Mouse (Mus musculus) kidney, embryonic 14.5 days (tissue): ENCODE measurements around the gene Nhlh1. TPM values are rescaled to one million over a fixed set of nuclear protein-coding genes. Genes with fewer than 3 reads are reported as not detected.

Source experiments
- ATAC-seq: fragments of 200-750 bp; cut with Nextera tagmentation; 2 replicates; pipeline ENCODE4 v1.8.0; 2017; ENCODE audit warnings: moderate number of reproducible peaks, mild to moderate bottlenecking, moderate TSS enrichment, moderate library complexity; ENCODE audit not compliant: low FRiP score, low TSS enrichment
- H3K27ac ChIP-seq: fragments of 300-500 bp; sonication (generic); 2 replicates; pipeline ENCODE4 v1.5.1; 2014; ENCODE audit warnings: low read depth, mild to moderate bottlenecking, low read length, moderate library complexity, mixed read lengths
- H3K27me3 ChIP-seq: fragments of 300-500 bp; sonication (generic); 2 replicates; pipeline ENCODE4 v1.6.1; 2014; ENCODE audit warnings: mild to moderate bottlenecking, low read length; ENCODE audit not compliant: control insufficient read depth, insufficient read depth
- H3K36me3 ChIP-seq: fragments of 300-500 bp; sonication (generic); 2 replicates; pipeline ENCODE4 v1.6.1; 2014; ENCODE audit warnings: low read length, mixed read lengths; ENCODE audit not compliant: control insufficient read depth, insufficient read depth
- H3K4me1 ChIP-seq: fragments of 300-500 bp; sonication (generic); 2 replicates; pipeline ENCODE4 v1.6.1; 2014; ENCODE audit warnings: low read length, mixed read lengths; ENCODE audit not compliant: control insufficient read depth, insufficient read depth
- H3K4me2 ChIP-seq: fragments of 300-500 bp; sonication (generic); replicated peaks from 2 replicates; pipeline ENCODE4 v1.6.1; 2014; ENCODE audit warnings: low read depth, mild to moderate bottlenecking, low read length
- H3K4me3 ChIP-seq: fragments of 300-500 bp; sonication (generic); 2 replicates; pipeline ENCODE4 v1.5.1; 2014; ENCODE audit warnings: mild to moderate bottlenecking, low read length
- H3K9ac ChIP-seq: fragments of 300-500 bp; sonication (generic); 2 replicates; pipeline ENCODE4 v1.6.1; 2014; ENCODE audit warnings: low read depth, mild to moderate bottlenecking, low read length, moderate library complexity
- H3K9me3 ChIP-seq: fragments of 300-500 bp; sonication (generic); 2 replicates; pipeline ENCODE4 v1.6.1; 2016; ENCODE audit warnings: low read length; ENCODE audit not compliant: control insufficient read depth
- WGBS: fragments of 180-500 bp; shearing (Covaris S2); extraction: QIAGEN DNeasy Blood & Tissue Kit; methylation state at CpG from one replicate; pipeline ENCODE4 v1.1.7; 2014; 5-methylcytosine and 5-hydroxymethylcytosine counted together
- polyA plus RNA-seq: library from polyadenylated mRNA; unstranded; fragments of >200 nt; fragmentation: Nextera tagmentation; extraction: Ambion mirVana; gene quantifications from 2 replicates; pipeline ENCODE4 v1.2.1, GENCODE M21; 2014

Nhlh1 gene
- polyA plus RNA-seq, 1 experiment from 2014 or later: not detected

DNA sequence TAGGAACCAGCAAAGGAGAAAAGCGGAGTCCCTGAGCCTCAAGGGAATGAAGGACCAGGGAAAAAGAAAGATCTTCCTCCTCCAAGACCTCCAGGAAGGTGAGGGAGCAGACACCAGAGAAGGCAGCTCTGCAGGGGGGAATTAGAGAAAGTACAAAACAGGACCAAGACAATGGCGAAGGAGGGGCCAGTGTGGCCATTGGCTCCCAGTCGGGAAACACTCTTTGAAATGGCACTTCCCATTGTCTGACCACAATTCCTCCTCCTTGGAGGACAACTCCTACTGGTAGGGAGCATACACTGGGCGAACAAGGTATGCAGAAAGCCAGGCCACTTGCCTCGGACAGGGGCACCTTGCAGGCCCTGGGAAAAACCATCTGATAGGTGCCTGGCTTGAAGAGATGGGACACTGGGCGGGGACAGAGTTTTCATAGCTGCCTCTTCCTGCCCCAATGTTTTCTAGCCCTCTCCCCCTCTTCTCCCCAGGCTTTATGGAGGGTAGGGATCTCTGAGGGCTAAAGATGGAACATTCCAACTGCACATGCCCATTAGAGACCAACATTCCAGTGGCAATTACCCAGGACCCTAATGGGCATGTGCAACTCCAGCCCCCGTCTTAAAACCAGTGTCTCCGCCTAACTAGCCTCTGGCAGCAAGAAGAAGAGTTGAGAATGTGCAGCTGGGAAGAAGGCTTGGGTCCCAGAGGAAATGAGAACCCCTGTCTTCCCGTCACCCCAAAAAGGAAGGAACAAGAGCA is 33.1 kb downstream of the Nhlh1 start:
- H3K27me3 ChIP-seq: no peaks in the 10 kb centered on the region
- H3K4me3 ChIP-seq: no peak overlapping the region
- ATAC-seq: no peak
- WGBS: 63% methylated on average over 9 of the region's 9 CpGs
- peaks cover 6% of the 10 kb centered on the region; the same call in 1 of the 2 replicates for H3K36me3 ChIP-seq
- no peak overlapping the region for H3K9ac ChIP-seq
- no peaks in the 10 kb centered on the region for H3K9me3 ChIP-seq
- no peak overlapping the region for H3K27ac ChIP-seq
- H3K4me1 ChIP-seq: peaks cover 45% of the 10 kb centered on the region
- no peak overlapping the region; the same call in 1 of the 2 replicates for H3K4me2 ChIP-seq

DNA sequence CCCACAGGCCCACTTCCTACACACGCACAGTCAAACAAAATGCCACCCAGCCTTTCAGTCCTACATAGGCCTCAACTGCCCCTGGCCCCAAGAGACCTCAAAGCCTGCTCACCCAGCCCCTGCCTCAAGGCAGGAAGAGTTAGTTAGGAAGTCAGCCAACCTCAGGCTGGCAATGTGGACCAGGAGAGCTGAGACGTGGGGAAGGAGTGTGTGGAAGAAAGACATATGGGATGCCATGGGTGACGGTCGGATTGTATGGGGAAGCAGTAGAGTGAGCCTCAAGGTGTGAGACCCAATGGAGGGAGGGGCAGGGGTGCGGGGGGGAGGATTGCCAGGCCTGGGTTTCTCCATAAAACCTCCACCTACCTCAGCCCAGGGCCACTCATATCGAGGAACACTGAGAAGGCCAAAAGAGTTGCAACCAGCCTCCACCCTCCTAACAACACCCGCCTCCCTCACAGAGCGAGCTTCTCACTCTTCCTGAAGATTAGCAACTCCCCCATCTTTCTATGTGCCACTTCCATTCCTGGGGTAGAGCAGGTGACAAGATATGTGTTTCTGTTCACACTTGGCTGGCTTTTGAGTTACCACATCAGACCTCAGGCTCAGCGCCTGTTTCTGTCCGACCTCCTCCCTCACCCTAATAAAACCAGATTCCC is 37.4 kb downstream of the Nhlh1 start:
- H3K9me3 ChIP-seq: no peaks in the 10 kb centered on the region
- peaks cover 6% of the 10 kb centered on the region; the same call in 1 of the 2 replicates for H3K36me3 ChIP-seq
- no peak overlapping the region for H3K9ac ChIP-seq
- no peak overlapping the region for H3K4me2 ChIP-seq
- H3K27ac ChIP-seq: no peak overlapping the region
- peaks cover 44% of the 10 kb centered on the region for H3K4me1 ChIP-seq
- WGBS: 43% methylated on average over 10 of the region's 10 CpGs
- ATAC-seq: 0 out of 2 replicates have a peak, but pooled peaks have one; percentile 11
- no peak overlapping the region for H3K4me3 ChIP-seq
- no peaks in the 10 kb centered on the region for H3K27me3 ChIP-seq

DNA sequence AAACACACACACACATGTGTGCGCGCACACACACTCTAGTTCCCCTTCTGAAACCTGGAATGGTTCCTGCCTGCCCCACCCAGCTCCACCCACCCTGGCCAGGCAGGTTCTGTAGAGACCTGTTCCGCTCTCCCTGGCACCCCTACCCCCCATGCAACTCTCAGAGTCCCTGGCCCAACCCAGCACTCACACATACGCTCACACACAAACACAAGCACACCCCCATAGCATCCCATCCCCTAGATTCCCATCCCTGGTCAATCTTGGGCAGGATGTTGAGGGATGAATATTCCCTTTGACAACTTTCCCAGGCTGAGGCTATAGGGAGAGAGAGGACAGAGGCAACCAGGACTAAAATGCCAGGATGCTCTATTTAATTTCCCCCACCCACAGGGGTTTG is 38.0 kb downstream of the Nhlh1 start:
- Histone ChIP-seq H3K4me2 (no peak overlapping the region), H3K9ac (no peak overlapping the region), H3K27me3 (no peaks in the 10 kb centered on the region), H3K27ac (no peak overlapping the region), H3K9me3 (no peaks in the 10 kb centered on the region), H3K4me1 (peaks cover 38% of the 10 kb centered on the region), H3K36me3 (peaks cover 6% of the 10 kb centered on the region; the same call in 1 of the 2 replicates), H3K4me3 (no peak overlapping the region)
- ATAC-seq: no peak
- 92% methylated on average over 4 of the region's 4 CpGs for WGBS

DNA sequence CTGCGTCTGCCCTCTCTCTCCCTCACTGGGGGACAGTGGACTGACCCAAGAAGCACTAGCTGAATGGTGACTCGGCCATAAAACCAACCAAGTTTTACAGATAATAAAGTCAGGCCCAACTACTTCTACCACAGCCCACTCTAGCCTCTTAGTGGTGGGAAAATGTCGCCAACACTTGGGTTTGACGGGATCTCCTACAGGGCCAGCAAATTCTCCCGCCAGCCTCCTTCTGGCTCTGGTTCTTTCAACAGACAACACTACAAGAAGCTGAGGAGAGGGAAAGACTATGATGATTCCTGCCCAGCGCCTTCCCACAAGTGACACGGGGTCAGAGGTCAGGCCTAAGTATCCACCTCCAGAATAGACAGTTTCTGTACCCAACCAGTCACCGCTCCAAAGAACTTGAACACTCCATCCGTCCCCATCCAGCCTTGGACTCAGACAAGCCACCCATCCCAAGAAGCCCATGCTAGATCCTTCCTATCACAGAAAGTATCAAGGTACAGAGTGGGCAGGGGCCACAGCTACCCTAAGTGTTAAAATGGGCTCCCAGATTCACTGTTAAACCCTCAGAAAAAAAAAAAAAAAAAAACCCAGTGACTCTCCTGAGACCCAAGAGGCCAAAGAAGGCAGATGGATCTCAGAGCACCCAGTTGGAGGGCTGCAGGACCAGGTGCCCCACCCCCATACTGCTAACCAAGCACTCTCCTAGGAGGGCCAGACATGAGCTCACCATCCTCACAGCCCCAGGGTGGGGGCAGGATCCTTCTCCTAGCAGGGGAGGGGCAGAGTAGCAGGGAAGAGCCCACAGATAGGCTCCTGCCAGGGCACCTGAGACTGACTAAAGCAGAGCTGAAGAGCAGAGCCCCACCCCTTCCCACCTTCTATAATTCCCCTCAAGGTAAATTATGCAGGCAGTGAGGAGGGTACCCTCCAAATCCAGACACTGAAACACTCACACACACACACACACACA is 38.7 kb downstream of the Nhlh1 start:
- 81% methylated on average over 9 of the region's 9 CpGs for WGBS
- H3K36me3 ChIP-seq: 0 out of 2 replicates have a peak, but pooled peaks cover 2% of the 10 kb centered on the region
- no peak for ATAC-seq
- no peaks in the 10 kb centered on the region for H3K27me3 ChIP-seq
- H3K4me2 ChIP-seq: no peak overlapping the region
- H3K4me1 ChIP-seq: peaks cover 32% of the 10 kb centered on the region
- no peak overlapping the region for H3K9ac ChIP-seq
- no peak overlapping the region for H3K27ac ChIP-seq
- no peak overlapping the region for H3K4me3 ChIP-seq
- no peaks in the 10 kb centered on the region for H3K9me3 ChIP-seq

DNA sequence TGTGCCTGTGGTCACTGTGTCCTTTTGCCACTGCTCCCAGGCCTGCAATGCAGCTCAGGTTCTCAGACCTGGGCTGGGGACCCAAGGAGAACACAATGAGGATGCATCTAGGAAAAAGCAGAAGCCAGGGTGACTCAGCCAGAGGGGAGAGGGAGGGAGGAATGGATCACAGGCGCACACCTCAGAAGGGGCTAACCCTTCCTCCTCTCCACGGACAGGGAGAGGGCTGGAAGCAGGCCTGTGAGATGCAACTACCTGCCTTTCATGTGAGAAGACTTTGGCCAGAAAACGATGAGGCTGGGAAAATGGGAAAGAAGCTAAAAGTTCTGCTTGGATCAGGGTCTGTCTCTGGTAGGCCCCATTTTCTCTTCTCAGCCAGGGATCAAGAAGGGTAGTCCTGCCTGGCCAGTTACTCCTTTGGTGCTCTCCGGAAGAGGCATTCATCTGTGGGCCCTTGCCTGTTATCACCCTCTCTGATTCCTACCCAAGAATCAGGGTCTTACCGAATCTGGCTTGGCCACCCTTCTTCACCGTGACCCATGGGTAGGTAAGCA is 39.8 kb downstream of the Nhlh1 start:
- peak overlapping the region; percentile 24; the same call in 1 of the 2 replicates for H3K27ac ChIP-seq
- H3K9ac ChIP-seq: 0 out of 2 replicates have a peak overlapping the region, but pooled peaks have one; percentile 12
- WGBS: 77% methylated on average over 6 of the region's 6 CpGs

DNA sequence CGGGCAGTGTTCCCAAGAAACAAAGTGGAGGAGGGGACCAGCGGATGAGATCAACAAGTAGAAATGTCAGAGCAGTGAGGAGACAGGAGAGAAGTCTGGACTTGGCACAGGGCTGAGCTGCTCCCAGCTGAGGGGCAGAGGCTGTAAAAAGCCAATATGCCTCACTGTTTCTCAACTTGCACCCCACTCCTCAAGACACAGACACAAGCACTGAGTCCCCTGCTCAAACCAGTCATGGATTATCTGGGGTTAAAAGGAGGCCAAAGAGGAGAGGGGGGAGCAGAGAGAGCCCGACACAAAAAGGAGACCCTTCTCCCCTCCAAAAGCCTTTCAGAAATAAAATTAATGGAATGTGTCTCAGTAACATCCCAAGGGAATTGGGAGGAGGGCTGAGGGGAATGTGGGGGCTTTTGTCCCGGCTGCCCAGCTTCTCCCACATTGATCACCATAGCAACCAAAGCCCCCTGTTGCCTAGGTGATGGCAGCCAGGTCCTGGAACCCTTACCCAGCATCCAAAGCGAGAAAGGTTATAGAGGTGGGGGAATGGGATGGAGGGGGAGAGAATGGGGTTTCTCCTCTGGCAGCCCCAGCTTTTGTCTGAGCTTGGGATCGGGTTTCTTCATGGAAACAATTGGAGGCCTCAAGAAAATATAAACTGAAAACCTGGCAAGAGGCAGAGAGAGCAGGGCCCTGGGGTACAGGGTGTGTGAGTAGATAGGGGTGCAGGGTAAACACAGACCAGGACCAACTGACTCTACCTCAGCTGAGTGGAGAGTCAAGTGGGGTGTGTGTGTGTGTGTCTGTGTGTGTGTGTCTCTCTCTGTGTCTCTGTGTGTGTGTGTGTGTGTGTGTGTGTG is 40.5 kb downstream of the Nhlh1 start:
- Histone ChIP-seq H3K4me3 (no peak overlapping the region), H3K9ac (0 out of 2 replicates have a peak overlapping the region, but pooled peaks have one; percentile 12)
- 30% methylated on average over 6 of the region's 6 CpGs for WGBS

More for the DNA sequence above, 39.8 kb downstream of the Nhlh1 start:
- H3K4me3 ChIP-seq: no peak overlapping the region
- no peaks in the 10 kb centered on the region for H3K27me3 ChIP-seq
- H3K4me2 ChIP-seq: no peak overlapping the region
- no peaks in the 10 kb centered on the region for H3K9me3 ChIP-seq
- H3K4me1 ChIP-seq: peaks cover 31% of the 10 kb centered on the region
- ATAC-seq: no peak
- peaks cover 6% of the 10 kb centered on the region; the same call in 1 of the 2 replicates for H3K36me3 ChIP-seq

DNA sequence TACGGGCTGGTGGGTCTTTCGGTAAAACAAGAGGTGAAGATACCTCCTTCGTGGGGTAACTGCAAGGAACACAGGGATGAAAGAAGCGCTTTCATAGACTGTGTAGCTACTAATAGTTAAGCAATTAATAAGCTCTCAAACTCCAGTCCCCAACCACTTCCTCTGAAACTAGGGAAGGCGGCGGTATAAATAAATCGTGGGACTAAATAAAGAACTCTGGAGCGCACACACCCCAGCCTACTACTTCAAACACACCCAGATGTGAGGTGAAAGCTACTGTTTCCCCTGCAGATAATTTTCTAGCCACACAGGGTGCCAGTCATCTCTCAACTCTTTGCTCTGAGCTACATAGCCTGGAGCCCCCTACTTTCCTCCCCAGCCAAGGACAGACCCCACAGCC is 41.3 kb downstream of the Nhlh1 start:
- ATAC-seq: no peak
- Histone ChIP-seq H3K36me3 (peaks cover 21% of the 10 kb centered on the region), H3K27ac (peak overlapping the region; percentile 55; the same call in 1 of the 2 replicates), H3K4me2 (no peak overlapping the region), H3K4me1 (peaks cover 29% of the 10 kb centered on the region), H3K27me3 (no peaks in the 10 kb centered on the region), H3K9ac (no peak overlapping the region), H3K9me3 (no peaks in the 10 kb centered on the region), H3K4me3 (no peak overlapping the region)
- WGBS: 54% methylated on average over 8 of the region's 8 CpGs

More for the DNA sequence above, 40.5 kb downstream of the Nhlh1 start:
- no peaks in the 10 kb centered on the region for H3K27me3 ChIP-seq
- no peak overlapping the region for H3K4me2 ChIP-seq
- H3K4me1 ChIP-seq: peaks cover 29% of the 10 kb centered on the region
- peak; percentile 36; the same call in 1 of the 2 replicates for ATAC-seq
- peaks cover 13% of the 10 kb centered on the region; the same call in 1 of the 2 replicates for H3K36me3 ChIP-seq
- H3K9me3 ChIP-seq: no peaks in the 10 kb centered on the region
- peak overlapping the region; percentile 55 for H3K27ac ChIP-seq
